Mouse (Mus musculus) liver, embryonic 14.5 days (tissue): ENCODE results near the gene Gm49387. TPM values are rescaled to one million over a fixed set of nuclear protein-coding genes. Genes with fewer than 3 reads are reported as not detected.

Source experiments
- ATAC-seq: fragments of 200-750 bp; cut with Nextera tagmentation; 2 replicates; pipeline ENCODE4 v1.8.0; 2017; ENCODE audit warnings: moderate number of reproducible peaks, mild to moderate bottlenecking, moderate library complexity; ENCODE audit not compliant: insufficient read depth
- DNase-seq, 3 experiments: peaks; one replicate each; pipeline ENCODE4 v3.0.0-alpha.2; 2012 to 2013; ENCODE audit warnings: low read depth in 3 of 3, low spot score in 3 of 3
- H3K27ac ChIP-seq: fragments of 300-500 bp; sonication (generic); 2 replicates; pipeline ENCODE4 v1.5.1; 2014; ENCODE audit warnings: moderate library complexity, mild to moderate bottlenecking, control low read depth, inconsistent platforms
- H3K27me3 ChIP-seq: fragments of 300-500 bp; sonication (generic); 2 replicates; pipeline ENCODE4 v1.6.1; 2014; ENCODE audit warnings: mild to moderate bottlenecking, low read length, moderate library complexity; ENCODE audit not compliant: control insufficient read depth, insufficient read depth
- H3K36me3 ChIP-seq: fragments of 300-500 bp; sonication (generic); replicated peaks from 2 replicates; pipeline ENCODE4 v1.6.1; 2014; ENCODE audit warnings: low read depth; ENCODE audit not compliant: control insufficient read depth, insufficient read depth
- H3K4me1 ChIP-seq, 2 experiments: fragments of 200-500 bp in 1 of 2; fragments of 300-500 bp in 1 of 2; sonication (generic) in 1 of 2; replicated peaks; 2 replicates each; pipeline ENCODE4 v1.6.1; 2012 to 2014; ENCODE audit warnings: antibody characterized with exemption in 1 of 2, inconsistent platforms in 1 of 2, low read length in 1 of 2; ENCODE audit not compliant: control insufficient read depth in 2 of 2, insufficient read depth in 2 of 2
- H3K4me2 ChIP-seq: fragments of 300-500 bp; sonication (generic); 2 replicates; pipeline ENCODE4 v1.6.1; 2014; ENCODE audit warnings: low read depth, mild to moderate bottlenecking, control low read depth, moderate library complexity
- H3K4me3 ChIP-seq, 2 experiments: fragments of 200-500 bp in 1 of 2; fragments of 300-500 bp in 1 of 2; sonication (generic) in 1 of 2; 2 replicates each; pipeline ENCODE4 v1.5.1; 2012 to 2014; ENCODE audit warnings: low read depth in 2 of 2, low read length in 2 of 2, mild to moderate bottlenecking in 2 of 2, control low read depth in 1 of 2, inconsistent platforms in 1 of 2, moderate library complexity in 1 of 2; ENCODE audit not compliant: insufficient read depth in 1 of 2
- H3K9ac ChIP-seq: fragments of 300-500 bp; sonication (generic); replicated peaks from 2 replicates; pipeline ENCODE4 v1.6.1; 2014; ENCODE audit warnings: mild to moderate bottlenecking, control low read depth, moderate library complexity
- H3K9me3 ChIP-seq: fragments of 300-500 bp; sonication (generic); 2 replicates; pipeline ENCODE4 v1.6.1; 2016; ENCODE audit warnings: low read length, mixed read lengths; ENCODE audit not compliant: control insufficient read depth
- CTCF ChIP-seq: IDR thresholded peaks from 2 replicates; pipeline ENCODE4 v1.5.1; 2016; ENCODE audit warnings: antibody characterized with exemption, low read depth, control low read depth
- EP300 ChIP-seq: IDR thresholded peaks from 2 replicates; pipeline ENCODE4 v1.6.1; 2016; ENCODE audit warnings: antibody characterized with exemption, low read depth
- WGBS: fragments of 180-500 bp; shearing (Covaris S2); extraction: QIAGEN DNeasy Blood & Tissue Kit; methylation state at CpG from one replicate; pipeline ENCODE4 v1.1.7; 2014; ENCODE audit not compliant: insufficient replicate concordance; 5-methylcytosine and 5-hydroxymethylcytosine counted together
- polyA plus RNA-seq, 2 experiments: library from polyadenylated mRNA; depleted of rRNA in 1 of 2; stranded (reverse) in 1 of 2; unstranded in 1 of 2; fragments of >200 nt; fragmentation: Nextera tagmentation in 1 of 2; extraction: Ambion mirVana in 1 of 2; gene quantifications; 2 replicates each; pipeline versions ENCODE4 v1.2.1 to v1.2.3; 2012 to 2014

Gene Gm49387
- polyA plus RNA-seq, 2 experiments, result 0.65 TPM; not detected in 1

DNA sequence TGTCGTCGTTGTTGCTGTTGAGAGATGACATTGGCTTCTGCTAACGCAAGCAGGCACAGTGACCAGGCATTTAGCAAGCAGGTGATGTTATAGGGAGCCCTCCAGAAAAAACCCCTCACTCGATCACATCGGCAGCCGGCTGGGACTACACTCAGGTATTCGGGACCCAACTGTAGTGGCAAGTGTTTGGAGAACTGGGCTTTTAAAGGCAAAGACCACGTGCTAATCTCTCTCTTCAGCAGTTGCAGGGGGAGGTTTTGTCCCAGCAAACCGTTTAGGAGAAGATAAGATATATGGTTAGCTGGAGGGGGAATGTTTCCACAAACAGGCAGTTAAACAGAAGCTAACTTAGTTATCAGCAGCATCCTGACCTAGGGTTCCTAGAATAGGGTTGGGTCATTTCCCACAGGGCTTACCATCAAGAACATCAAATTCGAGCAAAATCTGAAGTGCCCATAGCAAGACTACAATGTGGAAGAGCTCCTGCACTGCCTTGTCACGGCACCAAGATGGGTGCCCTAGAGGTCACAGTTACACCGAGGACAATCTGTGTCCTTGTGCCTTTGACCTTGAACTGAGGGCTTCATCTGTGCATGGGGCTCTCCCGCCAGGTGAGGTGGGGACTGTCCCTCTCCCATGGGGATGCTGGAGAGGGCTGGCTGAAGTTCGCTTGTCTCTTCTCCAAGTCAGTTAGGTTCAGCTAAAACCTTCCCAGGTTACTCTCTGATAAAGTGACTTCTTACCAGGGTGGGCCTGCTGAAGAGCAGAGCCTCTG is 12.6 kb upstream of the Gm49387 start:
- Histone ChIP-seq H3K27me3 (no peaks in the 10 kb centered on the region), H3K4me2 (no peak overlapping the region), H3K4me1 (peaks cover 3 to 14% of the 10 kb centered on the region in 2 experiments; a peak in 3 of 4 replicates), H3K27ac (no peak overlapping the region), H3K4me3 (no peak overlapping the region), H3K36me3 (no peaks in the 10 kb centered on the region), H3K9me3 (no peaks in the 10 kb centered on the region), H3K9ac (no peak overlapping the region)
- DNase-seq (no peak), ATAC-seq (peak; percentile 67)
- TF ChIP-seq CTCF (no peak), EP300 (peak; percentile 79)
- WGBS, result 43% methylated on average over 14 of the region's 14 CpGs

DNA sequence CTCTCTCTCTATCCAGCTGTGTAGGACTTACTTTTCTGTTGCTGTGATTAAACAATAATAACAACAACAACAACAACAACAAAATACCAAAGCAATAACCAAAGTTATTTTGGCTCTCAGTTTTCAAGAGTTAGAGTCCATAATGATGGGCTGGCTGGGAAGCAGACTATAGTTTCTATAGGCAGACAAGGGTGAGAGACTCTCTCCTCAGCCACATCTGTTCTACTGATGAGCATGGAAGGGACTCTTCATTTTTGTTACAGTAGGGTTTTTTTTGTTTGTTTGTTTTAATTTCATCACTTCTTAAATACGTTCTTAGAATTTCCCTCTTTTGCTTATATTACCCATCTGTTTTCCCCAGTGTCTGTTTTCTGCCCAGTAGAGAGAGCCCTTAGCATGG is 11.9 kb upstream of the Gm49387 start:
- Histone ChIP-seq H3K27me3 (no peaks in the 10 kb centered on the region), H3K36me3 (no peaks in the 10 kb centered on the region), H3K9ac (no peak overlapping the region), H3K4me3 (no peak overlapping the region), H3K9me3 (no peaks in the 10 kb centered on the region), H3K4me2 (no peak overlapping the region), H3K4me1 (peaks cover 3 to 14% of the 10 kb centered on the region in 2 experiments; a peak in 3 of 4 replicates), H3K27ac (no peak overlapping the region)
- 79% methylated on average over 1 of the region's 1 CpGs for WGBS
- TF ChIP-seq EP300 (no peak), CTCF (no peak)
- ATAC-seq (no peak), DNase-seq (no peak)

DNA sequence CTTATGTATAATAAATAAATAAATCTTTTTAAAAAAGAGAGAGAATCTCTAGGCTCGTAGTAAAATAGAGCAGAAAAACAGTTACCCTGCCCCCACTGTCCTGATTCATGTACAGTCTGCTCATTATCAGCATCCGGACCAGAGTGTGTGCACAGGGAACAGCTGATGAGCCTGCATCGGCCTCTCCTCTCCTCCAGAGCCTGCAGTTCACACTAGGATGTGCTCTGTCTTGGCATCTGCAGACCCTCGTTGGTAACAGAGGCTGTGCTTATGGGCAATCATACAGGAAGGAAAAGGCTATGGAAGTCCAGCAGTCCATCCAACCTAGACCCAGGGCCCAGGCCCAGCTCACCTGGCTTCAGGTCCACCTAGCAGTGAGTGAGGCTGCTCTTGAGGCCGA is 11.4 kb upstream of the Gm49387 start:
- no peaks in the 10 kb centered on the region for H3K9me3 ChIP-seq
- peaks cover 3 to 14% of the 10 kb centered on the region in 2 experiments; a peak in 3 of 4 replicates for H3K4me1 ChIP-seq
- no peaks in the 10 kb centered on the region for H3K36me3 ChIP-seq
- no peak overlapping the region for H3K9ac ChIP-seq
- no peak for TF ChIP-seq EP300
- TF ChIP-seq CTCF, result no peak
- no peak overlapping the region for H3K4me2 ChIP-seq
- no peak overlapping the region for H3K27ac ChIP-seq
- WGBS, result 45% methylated on average over 5 of the region's 5 CpGs
- H3K4me3 ChIP-seq, result no peak overlapping the region
- DNase-seq (no peak), ATAC-seq (no peak)
- no peaks in the 10 kb centered on the region for H3K27me3 ChIP-seq

DNA sequence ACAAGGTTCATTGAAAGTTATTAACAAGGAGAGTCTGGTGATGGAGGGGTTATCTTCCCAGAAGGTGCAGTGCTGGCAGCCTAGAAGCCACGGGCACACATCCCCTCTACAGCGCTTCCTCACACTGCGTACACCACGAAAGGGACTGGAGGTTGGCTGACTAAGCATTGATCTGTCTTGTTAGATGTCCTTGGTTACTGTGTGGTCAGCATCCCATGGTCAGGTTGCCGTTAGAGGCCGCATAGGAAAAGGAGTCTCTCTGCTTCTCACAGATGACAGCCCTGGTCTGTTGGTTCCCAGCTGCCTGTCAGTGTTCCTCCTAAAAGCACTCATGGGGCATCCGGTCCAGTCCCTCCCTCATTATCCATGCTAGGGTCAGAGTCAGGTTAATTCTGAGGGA is 10.5 kb upstream of the Gm49387 start:
- Histone ChIP-seq H3K27me3 (no peaks in the 10 kb centered on the region), H3K4me3 (no peak overlapping the region), H3K36me3 (no peaks in the 10 kb centered on the region), H3K4me2 (no peak overlapping the region), H3K9ac (no peak overlapping the region), H3K9me3 (no peaks in the 10 kb centered on the region), H3K4me1 (peaks cover 3 to 14% of the 10 kb centered on the region in 2 experiments; a peak in 3 of 4 replicates), H3K27ac (no peak overlapping the region)
- 66% methylated on average over 7 of the region's 7 CpGs for WGBS
- DNase-seq (no peak), ATAC-seq (no peak)
- TF ChIP-seq CTCF (no peak), EP300 (no peak)

DNA sequence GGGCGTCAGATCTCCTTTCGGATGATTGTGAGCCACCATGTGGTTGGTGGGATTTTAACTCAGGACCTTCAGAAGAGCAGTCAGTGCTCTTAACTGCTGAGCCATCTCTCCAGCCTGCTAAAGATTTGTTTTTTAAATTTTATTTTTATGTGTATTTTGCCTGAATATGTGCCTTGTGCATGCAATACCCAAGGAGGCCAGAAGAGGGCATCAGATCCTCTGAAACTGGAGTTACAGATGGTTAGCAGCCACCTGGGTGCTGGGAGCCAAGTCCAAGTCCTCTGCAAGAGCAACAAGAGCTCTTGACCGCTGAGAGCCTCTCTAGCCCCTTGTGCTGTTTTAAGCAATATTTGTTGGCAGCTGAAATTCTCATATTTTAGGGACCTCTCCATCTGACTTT is 9.7 kb upstream of the Gm49387 start:
- Histone ChIP-seq H3K4me1 (peaks cover 3 to 14% of the 10 kb centered on the region in 2 experiments; a peak in 3 of 4 replicates), H3K27ac (no peak overlapping the region), H3K9me3 (no peaks in the 10 kb centered on the region), H3K36me3 (no peaks in the 10 kb centered on the region), H3K4me3 (no peak overlapping the region), H3K27me3 (no peaks in the 10 kb centered on the region), H3K9ac (no peak overlapping the region), H3K4me2 (no peak overlapping the region)
- DNase-seq, result no peak
- 82% methylated on average over 3 of the region's 3 CpGs for WGBS
- no peak for TF ChIP-seq EP300
- TF ChIP-seq CTCF, result peak; percentile 59
- no peak for ATAC-seq
